Mouse (Mus musculus) spleen, adult 2 months (tissue): ENCODE measurements at regions not wholly inside any gene's neighbourhood (a gene's known extent, or its start where the extent isn't known, plus 50 kb on each side); places are given as distances from the start of the nearest gene placed in this dataset.

Experiments used
- CTCF ChIP-seq: fragments of 200-500 bp; IDR thresholded peaks from 2 replicates; pipeline ENCODE4 v1.5.1; 2011; ENCODE audit warnings: mild to moderate bottlenecking, inconsistent platforms; ENCODE audit not compliant: insufficient read depth, insufficient read length, insufficient replicate concordance; ENCODE audit errors: extremely low read depth
- POLR2A ChIP-seq: fragments of 200-500 bp; IDR thresholded peaks from 2 replicates; pipeline ENCODE4 v1.6.1; 2011; ENCODE audit warnings: low read depth, low read length, inconsistent platforms

GRCm38 (mm10) chr7:135792918-135793317 lies 76.8 kb upstream of the Mki67 start:
- TF ChIP-seq CTCF = peak; percentile 67; the same call in 1 of the 2 replicates
- no peak for TF ChIP-seq POLR2A
